Mouse (Mus musculus): ENCODE measurements around the gene Mettl8. TPM values are rescaled to one million over a fixed set of nuclear protein-coding genes. Genes with fewer than 3 reads are reported as not detected.

Mettl8 gene
- polyA plus RNA-seq, 1 experiment from 2014 or later: 6.0 TPM

DNA sequence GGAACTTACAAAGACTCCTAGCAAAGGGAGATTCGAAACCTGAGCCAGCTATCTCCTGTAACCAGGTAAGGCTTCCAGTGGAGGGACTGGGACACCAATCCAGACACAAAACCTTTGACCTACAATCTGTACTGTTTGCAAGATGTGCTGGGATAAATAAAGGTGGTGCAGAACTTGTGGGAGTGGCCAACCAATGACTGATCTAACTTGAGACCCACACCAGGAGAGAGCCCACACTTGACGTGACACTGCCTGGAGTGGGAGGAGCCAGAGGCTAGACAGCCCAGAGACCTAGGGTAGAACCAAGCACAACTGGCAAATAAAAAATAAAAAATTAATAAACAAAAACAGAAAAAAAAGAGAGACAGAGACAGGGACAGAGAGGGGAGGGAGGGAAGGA is 24.7 kb downstream of the Mettl8 start:
- no peaks in the 10 kb centered on the region for H3K27me3 ChIP-seq (replicated peaks; ENCODE audit: control insufficient read depth, insufficient read depth, low read length)
- no peak for TF ChIP-seq CTCF (IDR thresholded peaks at IDR 0.05; ENCODE audit: low read depth)
- no peak overlapping the region for H3K4me2 ChIP-seq (replicated peaks; ENCODE audit: low read depth)
- no peaks in the 10 kb centered on the region for H3K9me3 ChIP-seq (ENCODE audit: control insufficient read depth)
- no peaks in the 10 kb centered on the region for H3K36me3 ChIP-seq (ENCODE audit: control insufficient read depth, insufficient read depth)
- ATAC-seq: no peak
- no peak overlapping the region for H3K4me3 ChIP-seq (ENCODE audit: low read depth, low read length)
- WGBS: 68% methylated on average over 2 of the region's 2 CpGs
- no peaks in the 10 kb centered on the region; the same call in 1 of the 2 replicates for H3K4me1 ChIP-seq (replicated peaks; ENCODE audit: control insufficient read depth, insufficient read depth, low read length)
- H3K27ac ChIP-seq (ENCODE audit: low read depth, low read length): no peak overlapping the region
- no peak overlapping the region for H3K9ac ChIP-seq (ENCODE audit: low read depth, low read length)

DNA sequence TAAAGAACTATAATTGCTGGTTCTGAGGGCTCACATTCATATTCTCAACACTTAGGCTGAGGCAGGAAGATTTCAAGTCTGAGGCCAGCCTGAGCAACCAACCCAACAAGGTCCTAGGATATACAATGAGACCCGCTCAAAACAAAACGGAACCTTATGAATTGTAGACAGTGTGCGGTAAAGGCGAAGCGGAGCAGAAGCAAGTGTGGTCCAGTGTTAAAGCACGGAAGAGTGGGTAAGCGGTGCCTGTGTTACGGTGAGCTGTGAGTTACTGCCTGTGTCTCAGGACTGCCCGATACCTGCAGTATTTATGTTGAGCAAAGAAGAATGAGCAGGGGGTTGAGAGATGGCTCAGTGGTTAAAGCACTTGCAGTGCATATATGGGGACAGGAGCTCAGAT is 27.8 kb downstream of the Mettl8 start:
- Histone ChIP-seq H3K4me3 (ENCODE audit: low read depth, low read length) (no peak overlapping the region), H3K4me1 (replicated peaks; ENCODE audit: control insufficient read depth, insufficient read depth, low read length) (no peaks in the 10 kb centered on the region; the same call in 1 of the 2 replicates), H3K9me3 (ENCODE audit: control insufficient read depth) (no peaks in the 10 kb centered on the region), H3K27me3 (replicated peaks; ENCODE audit: control insufficient read depth, insufficient read depth, low read length) (no peaks in the 10 kb centered on the region), H3K27ac (ENCODE audit: low read depth, low read length) (no peak overlapping the region), H3K9ac (ENCODE audit: low read depth, low read length) (no peak overlapping the region), H3K36me3 (ENCODE audit: control insufficient read depth, insufficient read depth) (no peaks in the 10 kb centered on the region), H3K4me2 (replicated peaks; ENCODE audit: low read depth) (no peak overlapping the region)
- ATAC-seq: no peak
- TF ChIP-seq CTCF (IDR thresholded peaks at IDR 0.05; ENCODE audit: low read depth): no peak
- WGBS: 97% methylated on average over 9 of the region's 9 CpGs

DNA sequence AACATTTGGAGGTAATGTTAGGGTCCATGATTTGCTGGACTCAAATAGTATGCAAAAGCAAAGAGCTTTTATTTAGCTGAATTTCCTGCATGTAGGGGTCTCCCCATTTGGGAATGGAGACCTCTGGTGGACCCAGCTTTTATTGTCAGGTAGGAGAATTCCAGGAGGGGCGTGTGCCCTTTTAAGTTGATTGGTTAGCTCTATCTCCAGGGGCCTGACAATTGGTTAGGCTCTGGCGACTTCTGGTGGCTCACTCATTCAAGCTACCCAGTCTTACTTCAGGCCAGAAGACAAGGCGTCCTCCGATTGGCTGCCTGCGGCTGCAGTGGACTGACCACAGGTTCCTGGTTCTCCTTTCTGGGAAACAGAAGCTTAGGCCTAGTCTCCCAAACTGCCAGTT is 28.6 kb downstream of the Mettl8 start:
- Histone ChIP-seq H3K9me3 (ENCODE audit: control insufficient read depth) (no peaks in the 10 kb centered on the region), H3K27me3 (replicated peaks; ENCODE audit: control insufficient read depth, insufficient read depth, low read length) (no peaks in the 10 kb centered on the region), H3K36me3 (ENCODE audit: control insufficient read depth, insufficient read depth) (no peaks in the 10 kb centered on the region), H3K9ac (ENCODE audit: low read depth, low read length) (no peak overlapping the region), H3K4me3 (ENCODE audit: low read depth, low read length) (no peak overlapping the region), H3K27ac (ENCODE audit: low read depth, low read length) (no peak overlapping the region), H3K4me1 (replicated peaks; ENCODE audit: control insufficient read depth, insufficient read depth, low read length) (no peaks in the 10 kb centered on the region; the same call in 1 of the 2 replicates), H3K4me2 (replicated peaks; ENCODE audit: low read depth) (no peak overlapping the region)
- peak; percentile 45; the same call in 1 of the 2 replicates for TF ChIP-seq CTCF (IDR thresholded peaks at IDR 0.05; ENCODE audit: low read depth)
- WGBS: 44% methylated on average over 5 of the region's 5 CpGs
- no peak for ATAC-seq

DNA sequence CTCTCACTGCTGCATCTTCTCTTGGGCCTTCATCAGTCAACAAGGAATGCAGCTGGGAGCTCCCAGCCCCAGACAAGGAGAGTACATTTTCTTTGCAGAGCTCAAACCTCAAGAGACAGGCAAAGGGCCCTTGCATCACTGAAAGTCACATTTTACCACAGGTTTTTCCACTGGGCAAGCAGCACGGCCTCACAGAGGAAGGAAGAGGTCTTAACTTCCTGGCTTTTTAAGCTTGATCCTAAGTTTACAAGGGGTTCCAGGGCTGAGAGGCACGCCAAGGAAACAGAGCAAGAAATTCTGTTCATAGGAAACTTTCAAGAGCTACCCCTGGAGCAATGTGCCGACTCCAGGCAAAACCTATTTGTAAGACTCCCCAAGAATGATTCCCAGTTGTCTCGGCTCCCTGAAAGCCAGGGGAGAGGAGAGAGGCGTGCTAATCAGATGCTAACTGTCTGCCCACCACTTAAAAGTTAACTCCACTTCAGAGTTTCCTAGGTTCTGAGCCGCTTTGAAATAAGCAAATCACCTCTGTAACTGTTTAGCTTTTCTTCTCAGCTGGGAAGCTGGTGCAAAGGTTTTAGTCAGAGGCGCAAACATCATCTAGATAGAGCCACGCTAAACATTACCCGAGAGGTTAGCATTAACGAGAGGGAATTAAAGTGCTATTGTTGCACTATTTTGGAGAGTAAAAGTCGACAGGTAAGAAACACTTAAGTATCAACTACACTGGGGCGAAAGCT is 29.6 kb downstream of the Mettl8 start:
- H3K27ac ChIP-seq (ENCODE audit: low read depth, low read length): no peak overlapping the region
- H3K4me3 ChIP-seq (ENCODE audit: low read depth, low read length): no peak overlapping the region
- no peak overlapping the region for H3K4me2 ChIP-seq (replicated peaks; ENCODE audit: low read depth)
- no peaks in the 10 kb centered on the region for H3K36me3 ChIP-seq (ENCODE audit: control insufficient read depth, insufficient read depth)
- H3K9ac ChIP-seq (ENCODE audit: low read depth, low read length): no peak overlapping the region
- H3K9me3 ChIP-seq (ENCODE audit: control insufficient read depth): no peaks in the 10 kb centered on the region
- H3K4me1 ChIP-seq (replicated peaks; ENCODE audit: control insufficient read depth, insufficient read depth, low read length): no peaks in the 10 kb centered on the region; the same call in 1 of the 2 replicates
- 38% methylated on average over 12 of the region's 12 CpGs for WGBS
- no peak for ATAC-seq
- no peaks in the 10 kb centered on the region for H3K27me3 ChIP-seq (replicated peaks; ENCODE audit: control insufficient read depth, insufficient read depth, low read length)
- no peak for TF ChIP-seq CTCF (IDR thresholded peaks at IDR 0.05; ENCODE audit: low read depth)

DNA sequence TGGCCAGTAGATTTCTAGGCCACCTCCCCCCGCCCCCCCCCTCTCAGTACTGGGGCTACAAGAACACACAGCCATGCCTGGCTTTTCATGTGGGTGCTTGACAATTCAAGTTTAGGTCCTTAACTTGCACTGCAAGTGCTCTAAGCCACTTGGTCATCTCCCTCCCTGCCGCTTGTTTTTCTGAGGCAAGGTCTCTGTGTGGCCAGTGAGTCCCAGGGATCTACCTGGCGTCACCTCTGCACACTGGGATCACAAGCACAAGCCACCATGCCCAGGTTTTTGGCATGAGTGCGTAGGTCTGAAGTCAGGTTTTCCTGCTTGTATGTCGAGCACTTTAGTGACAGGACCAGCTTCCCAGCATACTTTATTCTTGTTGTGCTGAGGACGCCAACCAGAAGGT is 31.4 kb downstream of the Mettl8 start:
- Histone ChIP-seq H3K9ac (ENCODE audit: low read depth, low read length) (no peak overlapping the region), H3K27me3 (replicated peaks; ENCODE audit: control insufficient read depth, insufficient read depth, low read length) (no peaks in the 10 kb centered on the region), H3K4me3 (ENCODE audit: low read depth, low read length) (no peak overlapping the region), H3K4me2 (replicated peaks; ENCODE audit: low read depth) (no peak overlapping the region), H3K9me3 (ENCODE audit: control insufficient read depth) (no peaks in the 10 kb centered on the region), H3K4me1 (replicated peaks; ENCODE audit: control insufficient read depth, insufficient read depth, low read length) (no peaks in the 10 kb centered on the region; the same call in 1 of the 2 replicates), H3K36me3 (ENCODE audit: control insufficient read depth, insufficient read depth) (no peaks in the 10 kb centered on the region), H3K27ac (ENCODE audit: low read depth, low read length) (no peak overlapping the region)
- 89% methylated on average over 6 of the region's 6 CpGs for WGBS
- TF ChIP-seq CTCF (IDR thresholded peaks at IDR 0.05; ENCODE audit: low read depth): no peak
- no peak for ATAC-seq

DNA sequence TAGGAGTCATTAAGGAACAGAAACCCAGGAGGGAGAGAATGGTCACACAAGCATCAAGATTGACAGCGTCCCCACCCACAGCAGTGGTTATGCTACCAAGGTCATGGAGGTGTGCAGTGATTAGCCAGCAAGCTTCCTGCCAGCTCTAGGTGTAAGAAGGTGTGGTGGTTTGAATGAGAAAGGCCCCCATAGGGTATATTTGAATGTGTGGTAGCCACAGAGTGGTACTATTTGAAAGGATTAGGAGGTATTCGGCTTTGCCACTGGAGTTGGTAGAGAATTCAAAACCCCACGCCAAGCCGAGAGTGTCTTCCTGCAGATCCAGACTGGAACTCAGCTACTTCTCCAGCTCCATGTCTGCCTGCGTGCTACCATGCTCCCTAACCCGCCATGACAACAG is 32.4 kb downstream of the Mettl8 start:
- TF ChIP-seq CTCF (IDR thresholded peaks at IDR 0.05; ENCODE audit: low read depth): no peak
- WGBS: 96% methylated on average over 6 of the region's 6 CpGs
- Histone ChIP-seq H3K36me3 (ENCODE audit: control insufficient read depth, insufficient read depth) (no peaks in the 10 kb centered on the region), H3K27ac (ENCODE audit: low read depth, low read length) (no peak overlapping the region), H3K9ac (ENCODE audit: low read depth, low read length) (no peak overlapping the region), H3K4me1 (replicated peaks; ENCODE audit: control insufficient read depth, insufficient read depth, low read length) (no peaks in the 10 kb centered on the region; the same call in 1 of the 2 replicates), H3K27me3 (replicated peaks; ENCODE audit: control insufficient read depth, insufficient read depth, low read length) (no peaks in the 10 kb centered on the region), H3K4me2 (replicated peaks; ENCODE audit: low read depth) (no peak overlapping the region), H3K9me3 (ENCODE audit: control insufficient read depth) (no peaks in the 10 kb centered on the region), H3K4me3 (ENCODE audit: low read depth, low read length) (no peak overlapping the region)
- no peak for ATAC-seq
